ENCODE assay signal across 7 mouse cellular contexts in the genomic region with DNA sequence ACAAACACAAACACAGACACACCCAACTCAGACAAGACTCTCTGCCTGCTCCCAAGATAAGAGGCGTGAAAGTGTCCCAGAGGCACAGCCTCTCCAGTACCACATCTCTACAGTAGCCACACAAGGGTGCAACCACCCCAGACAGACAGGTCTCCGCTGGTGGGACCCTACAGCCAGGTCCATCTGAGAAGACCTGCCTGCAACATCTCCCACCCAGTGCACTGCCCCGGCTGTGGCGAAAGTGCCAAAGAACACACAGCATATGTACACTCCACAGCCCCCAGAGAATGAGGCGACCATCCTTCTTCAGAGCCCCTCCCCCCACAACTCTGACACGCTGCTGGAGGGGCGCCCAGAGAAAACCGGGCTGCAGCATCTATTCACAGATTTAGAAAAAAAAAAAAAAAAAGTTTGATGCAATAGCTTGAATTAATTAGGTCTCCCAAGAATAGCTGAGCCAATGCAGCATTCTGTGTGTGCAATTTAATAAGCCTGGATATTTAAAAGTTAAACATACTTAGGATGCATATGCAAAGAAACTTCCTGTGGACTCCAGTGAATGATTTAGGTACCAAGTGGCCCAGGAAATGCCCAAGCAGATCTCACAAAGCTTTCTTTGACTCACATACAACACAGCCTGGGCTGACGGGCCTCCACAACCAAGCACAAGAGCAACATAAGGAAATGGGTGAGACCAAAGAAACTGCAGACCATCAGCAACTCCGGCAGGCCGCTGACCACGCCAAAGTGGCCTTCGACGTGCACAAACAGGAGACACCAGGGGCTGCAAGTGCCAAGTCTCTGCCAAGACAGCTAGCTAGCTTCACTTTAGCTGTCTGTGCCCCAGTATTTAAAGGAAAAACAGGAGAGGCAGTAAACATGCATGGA. TPM values are rescaled to one million over a fixed set of nuclear protein-coding genes. Genes with fewer than 3 reads are reported as not detected.
DNase-seq lines count a peak whose midpoint lies in the region; ATAC-seq lines count a peak whose summit lies in the region.

No protein-coding gene starts in this region.

- H3K4me3 ChIP-seq in embryonic facial prominence, embryonic 15.5 days (replicated peaks): peak overlapping the region; percentile 87
- peak overlapping the region; percentile 84 for H3K4me3 ChIP-seq in intestine, embryonic 16.5 days (ENCODE audit: low read length)

- no peaks in the 10 kb centered on the region for H3K27me3 ChIP-seq in embryonic facial prominence, embryonic 15.5 days
- no peaks in the 10 kb centered on the region for H3K27me3 ChIP-seq in intestine, embryonic 16.5 days (replicated peaks; ENCODE audit: control insufficient read depth, insufficient read depth, low read length)

- 9% methylated on average over 14 of the region's 14 CpGs for WGBS in embryonic facial prominence, embryonic 15.5 days
- WGBS in intestine, embryonic 16.5 days: 4% methylated on average over 14 of the region's 14 CpGs

- H3K36me3 ChIP-seq in embryonic facial prominence, embryonic 15.5 days: no peaks in the 10 kb centered on the region
- no peaks in the 10 kb centered on the region for H3K36me3 ChIP-seq in intestine, embryonic 16.5 days (ENCODE audit: control insufficient read depth, insufficient read depth, low read length)

- peaks cover 56% of the 10 kb centered on the region for H3K4me1 ChIP-seq in embryonic facial prominence, embryonic 15.5 days
- H3K4me1 ChIP-seq in intestine, embryonic 16.5 days (ENCODE audit: control insufficient read depth, insufficient read depth, low read length): peaks cover 54% of the 10 kb centered on the region

- intact Hi-C loops in left cerebral cortex, postnatal 4 days (cut with DNase I): no loop called here
- intact Hi-C loops in left cerebral cortex, postnatal 36 days (cut with DNase I): loop anchor here (1.0 to 5.0 kb wide), 3 partner anchors 29 to 98 kb away; partner anchors contain the start of gene Faap20

- DNase-seq in left cerebral cortex, postnatal 4 days: peak; percentile 72
- no peak for DNase-seq in left cerebral cortex, postnatal 36 days (ENCODE audit: low spot score in 2 of 2)
- DNase-seq in NIH3T3 (ENCODE audit: low read depth): peak; percentile 50
- peak; percentile 47 for DNase-seq in neural tube, embryonic 10.5 days (ENCODE audit: extremely low spot score, low spot score)
- DNase-seq in spleen, adult 12 weeks (ENCODE audit: low spot score): no peak

- H3K9ac ChIP-seq in embryonic facial prominence, embryonic 15.5 days: peak overlapping the region; percentile 93
- H3K9ac ChIP-seq in intestine, embryonic 16.5 days (ENCODE audit: low read depth, low read length): peak overlapping the region; percentile 94

- H3K27ac ChIP-seq in embryonic facial prominence, embryonic 15.5 days (replicated peaks): peak overlapping the region; percentile 85
- peak overlapping the region; percentile 79 for H3K27ac ChIP-seq in intestine, embryonic 16.5 days (ENCODE audit: low read length)

- no peaks in the 10 kb centered on the region for H3K9me3 ChIP-seq in embryonic facial prominence, embryonic 15.5 days (replicated peaks)
- H3K9me3 ChIP-seq in intestine, embryonic 16.5 days (ENCODE audit: control insufficient read depth, low read length): no peaks in the 10 kb centered on the region

- no peak for ATAC-seq in embryonic facial prominence, embryonic 15.5 days (ENCODE audit: insufficient number of reproducible peaks, low FRiP score, low TSS enrichment, low read depth)
- ATAC-seq in intestine, embryonic 16.5 days: no peak

- H3K4me2 ChIP-seq in embryonic facial prominence, embryonic 15.5 days (replicated peaks): peak overlapping the region; percentile 90
- peak overlapping the region; percentile 99 for H3K4me2 ChIP-seq in intestine, embryonic 16.5 days (ENCODE audit: low read depth, low read length)

RNA-seq across cellular contexts. Expression of gene Ski, which starts 1.9 kb away (rescaled TPM):
- total RNA-seq in left cerebral cortex, postnatal 4 days (2021): 100 to 1,000 TPM; 117 to 121 TPM
- 100 to 1,000 TPM; 113 to 119 TPM for total RNA-seq in left cerebral cortex, postnatal 36 days (2021)
- polyA plus RNA-seq in embryonic facial prominence, embryonic 15.5 days (2015; fragmentation: Nextera tagmentation; extraction: Ambion mirVana): 24.4 and 26.3 TPM in 2 replicates
- polyA plus RNA-seq in intestine, embryonic 16.5 days (2015; fragmentation: Nextera tagmentation; extraction: Ambion mirVana): 11.4 and 11.7 TPM in 2 replicates

RNA-seq across cellular contexts. Expression of gene Faap20, which starts 29.1 kb away (rescaled TPM):
- total RNA-seq in left cerebral cortex, postnatal 4 days (2021): 10 to 100 TPM; 32.1 to 33.0 TPM
- total RNA-seq in left cerebral cortex, postnatal 36 days (2021): 10 to 100 TPM; 26.0 to 28.0 TPM
- 74.9 and 75.0 TPM in 2 replicates for polyA plus RNA-seq in embryonic facial prominence, embryonic 15.5 days (2015; fragmentation: Nextera tagmentation; extraction: Ambion mirVana)
- 60.3 and 70.4 TPM in 2 replicates for polyA plus RNA-seq in intestine, embryonic 16.5 days (2015; fragmentation: Nextera tagmentation; extraction: Ambion mirVana)

Comparison
In these comparisons a context has a peak if more than half of its experiments do, and no peak if none do; other contexts are left out.
1. DNase-seq: peak in left cerebral cortex, postnatal 4 days (single experiment), NIH3T3 (single experiment) and neural tube, embryonic 10.5 days (single experiment); none in left cerebral cortex, postnatal 36 days (0 of 2) and spleen, adult 12 weeks (single experiment).